Mouse (Mus musculus): ENCODE data around the gene Slc6a16.

DNA sequence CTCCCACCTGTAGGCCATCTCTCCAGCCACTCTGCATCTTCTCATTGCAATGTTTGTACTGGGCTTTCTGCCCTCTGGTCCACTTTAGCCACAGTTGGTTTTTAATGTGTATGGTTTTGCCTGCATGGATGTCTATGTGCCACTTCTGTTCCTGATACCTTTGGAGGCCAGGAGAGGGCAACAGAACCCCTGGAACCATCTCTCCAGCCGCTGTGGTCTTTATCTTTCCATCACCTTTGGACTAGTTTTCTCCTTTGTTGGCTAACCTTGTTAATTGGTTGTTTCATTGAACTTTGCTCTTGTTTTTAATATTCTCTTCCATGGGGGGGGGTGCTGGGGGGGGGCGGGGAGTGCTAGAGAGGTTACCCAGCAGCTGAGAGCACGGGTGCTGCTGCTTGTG lies 23.5 kb downstream of the Slc6a16 start:
- TF ChIP-seq POLR2A (IDR thresholded peaks at IDR 0.05; ENCODE audit: insufficient read depth, low read length) (no peak), CTCF (IDR thresholded peaks at IDR 0.05; ENCODE audit: low read depth, low read length) (no peak)

All from ES-Bruce4 (cell line).